Mouse (Mus musculus) neural tube, embryonic 14.5 days (tissue): Measurements from ENCODE around the gene Olfr427. TPM values are rescaled to one million over a fixed set of nuclear protein-coding genes. Genes with fewer than 3 reads are reported as not detected.

Experiments used
- ATAC-seq: fragments of 200-750 bp; cut with Nextera tagmentation; 2 replicates; pipeline ENCODE4 v1.8.0; 2017; ENCODE audit warnings: low read depth, mild to moderate bottlenecking, moderate TSS enrichment, moderate library complexity
- H3K27ac ChIP-seq: fragments of 300-500 bp; sonication (generic); 2 replicates; pipeline ENCODE4 v1.5.1; 2014; ENCODE audit warnings: low read depth, mild to moderate bottlenecking, control low read depth, low read length, moderate library complexity, mixed read lengths
- H3K27me3 ChIP-seq: fragments of 300-500 bp; sonication (generic); 2 replicates; pipeline ENCODE4 v1.6.1; 2014; ENCODE audit warnings: low read length; ENCODE audit not compliant: control insufficient read depth, insufficient read depth
- H3K36me3 ChIP-seq: fragments of 300-500 bp; sonication (generic); 2 replicates; pipeline ENCODE4 v1.6.1; 2014; ENCODE audit warnings: low read length, mixed read lengths; ENCODE audit not compliant: control insufficient read depth, insufficient read depth
- H3K4me1 ChIP-seq: fragments of 300-500 bp; sonication (generic); 2 replicates; pipeline ENCODE4 v1.6.1; 2014; ENCODE audit warnings: low read length; ENCODE audit not compliant: control insufficient read depth, insufficient read depth
- H3K4me2 ChIP-seq: fragments of 300-500 bp; sonication (generic); 2 replicates; pipeline ENCODE4 v1.6.1; 2014; ENCODE audit warnings: mild to moderate bottlenecking, low read depth, low read length, control low read depth
- H3K4me3 ChIP-seq: fragments of 300-500 bp; sonication (generic); 2 replicates; pipeline ENCODE4 v1.5.1; 2014; ENCODE audit warnings: low read depth, low read length, control low read depth, mixed read lengths
- H3K9ac ChIP-seq: fragments of 300-500 bp; sonication (generic); replicated peaks from 2 replicates; pipeline ENCODE4 v1.6.1; 2014; ENCODE audit warnings: low read depth, mild to moderate bottlenecking, control low read depth, low read length, mixed read lengths
- H3K9me3 ChIP-seq: fragments of 300-500 bp; sonication (generic); 2 replicates; pipeline ENCODE4 v1.6.1; 2016; ENCODE audit warnings: low read length; ENCODE audit not compliant: control insufficient read depth
- WGBS: fragments of 180-500 bp; shearing (Covaris S2); extraction: QIAGEN DNeasy Blood & Tissue Kit; methylation state at CpG from one replicate; pipeline ENCODE4 v1.1.7; 2014; 5-methylcytosine and 5-hydroxymethylcytosine counted together
- polyA plus RNA-seq: library from polyadenylated mRNA; unstranded; fragments of >200 nt; fragmentation: Nextera tagmentation; extraction: Ambion mirVana; gene quantifications from 2 replicates; pipeline ENCODE4 v1.2.1, GENCODE M21; 2014

The Olfr427 gene
- polyA plus RNA-seq, 1 experiment from 2014 or later: not detected

GRCm38 (mm10) chr1:174066305-174066704, 30.4 kb upstream of the Olfr427 start, which contains the start of gene Olfr430:
Gene Olfr430, plus strand, starts transcription at chr1:174066605.
- Histone ChIP-seq H3K27me3 (no peaks in the 10 kb centered on the region), H3K9me3 (no peaks in the 10 kb centered on the region), H3K4me3 (no peak within 1 kb of the TSS), H3K27ac (no peak within 1 kb of the TSS), H3K4me1 (no peaks in the 10 kb centered on the region), H3K4me2 (no peak within 1 kb of the TSS), H3K36me3 (no peaks in the 10 kb centered on the region), H3K9ac (no peak within 1 kb of the TSS)
- 90% methylated on average over 3 of the region's 3 CpGs for WGBS
- ATAC-seq: no peak

GRCm38 (mm10) chr1:174084031-174084430, 12.7 kb upstream of the Olfr427 start, which contains the start of gene Olfr429:
Gene Olfr429, plus strand, starts transcription at chr1:174084331.
- no peak within 1 kb of the TSS for H3K9ac ChIP-seq
- H3K4me2 ChIP-seq: no peak within 1 kb of the TSS
- ATAC-seq: no peak
- H3K36me3 ChIP-seq: no peaks in the 10 kb centered on the region
- H3K4me1 ChIP-seq: no peaks in the 10 kb centered on the region
- H3K4me3 ChIP-seq: no peak within 1 kb of the TSS
- H3K27me3 ChIP-seq: no peaks in the 10 kb centered on the region
- H3K9me3 ChIP-seq: no peaks in the 10 kb centered on the region
- no peak within 1 kb of the TSS for H3K27ac ChIP-seq
- WGBS: 95% methylated on average over 2 of the region's 2 CpGs

GRCm38 (mm10) chr1:174103735-174104134, 7.0 kb downstream of the Olfr427 start:
- Histone ChIP-seq H3K4me1 (no peaks in the 10 kb centered on the region), H3K4me2 (no peak overlapping the region), H3K4me3 (no peak overlapping the region), H3K27me3 (no peaks in the 10 kb centered on the region), H3K27ac (no peak overlapping the region), H3K9me3 (no peaks in the 10 kb centered on the region), H3K36me3 (no peaks in the 10 kb centered on the region), H3K9ac (no peak overlapping the region)
- no peak for ATAC-seq
- 61% methylated on average over 2 of the region's 2 CpGs for WGBS

- H3K27me3 ChIP-seq: no peaks in the 10 kb centered on the region
- H3K9ac ChIP-seq: no peak within 1 kb of the TSS
- no peaks in the 10 kb centered on the region for H3K36me3 ChIP-seq
- H3K9me3 ChIP-seq: no peaks in the 10 kb centered on the region
- H3K4me3 ChIP-seq: no peak within 1 kb of the TSS
- no peaks in the 10 kb centered on the region for H3K4me1 ChIP-seq
- H3K27ac ChIP-seq: no peak within 1 kb of the TSS
- H3K4me2 ChIP-seq: no peak within 1 kb of the TSS
- WGBS: 58% methylated on average over 2 of the region's 2 CpGs
- no peak for ATAC-seq
Measured at GRCm38 (mm10) chr1:174121062-174121461, 24.4 kb downstream of the Olfr427 start, which contains the start of gene Olfr231. Gene Olfr231, minus strand, starts transcription at chr1:174121162.

GRCm38 (mm10) chr1:174131217-174131616, 34.5 kb downstream of the Olfr427 start, which contains the start of gene Olfr424:
Gene Olfr424, plus strand, starts transcription at chr1:174131517.
- H3K4me1 ChIP-seq: no peaks in the 10 kb centered on the region
- no peaks in the 10 kb centered on the region for H3K36me3 ChIP-seq
- H3K27ac ChIP-seq: no peak within 1 kb of the TSS
- 91% methylated on average over 3 of the region's 3 CpGs for WGBS
- H3K4me3 ChIP-seq: no peak within 1 kb of the TSS
- no peaks in the 10 kb centered on the region for H3K27me3 ChIP-seq
- H3K9ac ChIP-seq: no peak within 1 kb of the TSS
- no peaks in the 10 kb centered on the region for H3K9me3 ChIP-seq
- H3K4me2 ChIP-seq: no peak within 1 kb of the TSS
- ATAC-seq: no peak

GRCm38 (mm10) chr1:174131999-174132398, 35.3 kb downstream of the Olfr427 start:
- H3K27me3 ChIP-seq: no peaks in the 10 kb centered on the region
- WGBS: 76% methylated on average over 3 of the region's 3 CpGs
- no peak for ATAC-seq
- no peak overlapping the region for H3K4me2 ChIP-seq
- no peak overlapping the region for H3K4me3 ChIP-seq
- H3K27ac ChIP-seq: no peak overlapping the region
- no peak overlapping the region for H3K9ac ChIP-seq
- no peaks in the 10 kb centered on the region for H3K4me1 ChIP-seq
- H3K9me3 ChIP-seq: no peaks in the 10 kb centered on the region
- H3K36me3 ChIP-seq: no peaks in the 10 kb centered on the region

- H3K4me2 ChIP-seq: no peak overlapping the region
- WGBS: 78% methylated on average over 2 of the region's 2 CpGs
- ATAC-seq: no peak
- H3K9ac ChIP-seq: no peak overlapping the region
- H3K27me3 ChIP-seq: no peaks in the 10 kb centered on the region
- no peaks in the 10 kb centered on the region for H3K36me3 ChIP-seq
- no peaks in the 10 kb centered on the region for H3K9me3 ChIP-seq
- H3K4me3 ChIP-seq: no peak overlapping the region
- no peak overlapping the region for H3K27ac ChIP-seq
- no peaks in the 10 kb centered on the region for H3K4me1 ChIP-seq
Measured at GRCm38 (mm10) chr1:174141384-174141783, 44.7 kb downstream of the Olfr427 start.

- Histone ChIP-seq H3K9me3 (no peaks in the 10 kb centered on the region), H3K27ac (no peak overlapping the region), H3K4me2 (no peak overlapping the region), H3K4me3 (no peak overlapping the region), H3K9ac (no peak overlapping the region), H3K27me3 (no peaks in the 10 kb centered on the region), H3K36me3 (no peaks in the 10 kb centered on the region), H3K4me1 (no peaks in the 10 kb centered on the region)
- ATAC-seq: no peak
- 68% methylated on average over 1 of the region's 1 CpGs for WGBS
Measured at GRCm38 (mm10) chr1:174146696-174147095, 50.0 kb downstream of the Olfr427 start.

GRCm38 (mm10) chr1:174149289-174149688, 52.6 kb downstream of the Olfr427 start:
- no peak overlapping the region for H3K4me3 ChIP-seq
- H3K27me3 ChIP-seq: no peaks in the 10 kb centered on the region
- no peaks in the 10 kb centered on the region for H3K36me3 ChIP-seq
- H3K4me1 ChIP-seq: no peaks in the 10 kb centered on the region
- ATAC-seq: no peak
- 90% methylated on average over 2 of the region's 2 CpGs for WGBS
- no peak overlapping the region for H3K4me2 ChIP-seq
- no peak overlapping the region for H3K9ac ChIP-seq
- H3K9me3 ChIP-seq: no peaks in the 10 kb centered on the region
- no peak overlapping the region for H3K27ac ChIP-seq
